ENCODE assay signal across 8 mouse cellular contexts in genomic region chr1:178463712-178464111, GRCm38 (mm10). TPM values are rescaled to one million over a fixed set of nuclear protein-coding genes. Genes with fewer than 3 reads are reported as not detected.
A peak's percentile ranks its signal among the peaks of the same experiment; 100 is the strongest.
DNase-seq lines count a peak whose midpoint lies in the region; ATAC-seq and TF ChIP-seq lines count a peak whose summit lies in the region.

No protein-coding gene starts in this region.

- no peaks in the 10 kb centered on the region for H3K4me1 ChIP-seq in heart, embryonic 11.5 days (ENCODE audit: control insufficient read depth, insufficient read depth, low read length)
- H3K4me1 ChIP-seq in kidney, embryonic 16.5 days (ENCODE audit: insufficient read depth, low read length) = no peaks in the 10 kb centered on the region

- H3K27me3 ChIP-seq in heart, embryonic 11.5 days (ENCODE audit: control insufficient read depth, insufficient read depth, low read length) = no peaks in the 10 kb centered on the region
- no peaks in the 10 kb centered on the region for H3K27me3 ChIP-seq in kidney, embryonic 16.5 days (ENCODE audit: insufficient read depth, low read length)
- no peaks in the 10 kb centered on the region for H3K27me3 ChIP-seq in splenic B cell, adult 2 months (ENCODE audit: control insufficient read depth, insufficient read depth, low read length, poor library complexity, severe bottlenecking)

- H3K36me3 ChIP-seq in heart, embryonic 11.5 days (ENCODE audit: control insufficient read depth, insufficient read depth, low read length) = no peaks in the 10 kb centered on the region
- H3K36me3 ChIP-seq in kidney, embryonic 16.5 days (ENCODE audit: insufficient read depth, low read length) = no peaks in the 10 kb centered on the region
- no peaks in the 10 kb centered on the region for H3K36me3 ChIP-seq in splenic B cell, adult 2 months (ENCODE audit: control insufficient read depth, insufficient read depth, low read length, poor library complexity, severe bottlenecking)

- WGBS in heart, embryonic 11.5 days (ENCODE audit: insufficient replicate concordance) = 2% methylated on average over 2 of the region's 2 CpGs
- WGBS in kidney, embryonic 16.5 days = 2% methylated on average over 2 of the region's 2 CpGs

- DNase-seq in CD4-positive helper T cell, adult 2 months (ENCODE audit: low read depth, low spot score) = peak; percentile 76
- peak; percentile 92 for DNase-seq in brain, embryonic 14.5 days (ENCODE audit: low read depth)
- peak; percentile 77 for DNase-seq in liver
- DNase-seq in naive thymus-derived CD4-positive, alpha-beta T cell, adult 2 months (ENCODE audit: low read depth) = peak; percentile 85
- DNase-seq in splenic B cell, adult 2 months (ENCODE audit: low read depth, low spot score) = peak; percentile 85

- no peaks in the 10 kb centered on the region for H3K9me3 ChIP-seq in heart, embryonic 11.5 days (replicated peaks; ENCODE audit: control insufficient read depth, low read length)
- 0 out of 2 replicates have a peak, but pooled peaks cover 3% of the 10 kb centered on the region for H3K9me3 ChIP-seq in kidney, embryonic 16.5 days (ENCODE audit: low read length)

- H3K9ac ChIP-seq in heart, embryonic 11.5 days (ENCODE audit: low read depth, low read length) = no peak overlapping the region
- H3K9ac ChIP-seq in kidney, embryonic 16.5 days (replicated peaks; ENCODE audit: low read length) = no peak overlapping the region

- H3K4me3 ChIP-seq in heart, embryonic 11.5 days (ENCODE audit: low read depth, low read length) = no peak overlapping the region
- H3K4me3 ChIP-seq in kidney, embryonic 16.5 days (ENCODE audit: low read length) = no peak overlapping the region

- TF ChIP-seq POLR2A in brain, embryonic 14.5 days (IDR thresholded peaks at IDR 0.05; ENCODE audit: borderline replicate concordance, extremely low read depth, insufficient read depth, insufficient read length, poor library complexity, severe bottlenecking) = no peak

- TF ChIP-seq CTCF in brain, embryonic 14.5 days (IDR thresholded peaks at IDR 0.05; ENCODE audit: borderline replicate concordance, extremely low read depth, insufficient read depth, insufficient read length) = peak; percentile 95

- H3K27ac ChIP-seq in heart, embryonic 11.5 days (ENCODE audit: low read depth, low read length) = no peak overlapping the region
- H3K27ac ChIP-seq in kidney, embryonic 16.5 days (ENCODE audit: low read length) = no peak overlapping the region

- ATAC-seq in erythroid progenitor cell, adult 5-6 weeks (replicated peaks; ENCODE audit: low FRiP score, poor library complexity, severe bottlenecking) = peak; percentile 95
- peak; percentile 77 for ATAC-seq in heart, embryonic 11.5 days (replicated peaks; ENCODE audit: insufficient number of reproducible peaks, low FRiP score, low TSS enrichment)
- ATAC-seq in kidney, embryonic 16.5 days (ENCODE audit: low FRiP score, low TSS enrichment) = peak; percentile 97

- no peak overlapping the region for H3K4me2 ChIP-seq in heart, embryonic 11.5 days
- H3K4me2 ChIP-seq in kidney, embryonic 16.5 days (replicated peaks; ENCODE audit: low read depth, low read length) = no peak overlapping the region

RNA-seq across cellular contexts. Expression of gene Efcab2, which starts 57.8 kb away (rescaled TPM):
- 2.0 and 3.7 TPM in 2 replicates for polyA plus RNA-seq in brain, embryonic 14.5 days (2012; rRNA removed)
- 9.7 TPM in 1 of 2 replicates, not detected in the other for total RNA-seq in erythroid progenitor cell, adult 5-6 weeks (2015; ENCODE audit: low replicate concordance)
- 2.3 and 3.0 TPM in 2 replicates for total RNA-seq in erythroid progenitor cell, adult 5-6 weeks (2017; ENCODE audit: low replicate concordance)
- polyA plus RNA-seq in heart, embryonic 11.5 days (2014; fragmentation: Nextera tagmentation; extraction: Ambion mirVana) = 10.7 and 12.7 TPM in 2 replicates
- polyA plus RNA-seq in kidney, embryonic 16.5 days (2015; fragmentation: Nextera tagmentation; extraction: Ambion mirVana) = 5.1 and 5.3 TPM in 2 replicates
